Mouse (Mus musculus) stomach, embryonic 16.5 days (tissue): ENCODE measurements at regions not wholly inside any gene's neighbourhood (a gene's known extent, or its start where the extent isn't known, plus 50 kb on each side); places are given as distances from the start of the nearest gene placed in this dataset.

Experiments
- ATAC-seq: fragments of 200-750 bp; cut with Nextera tagmentation; 2 replicates; pipeline ENCODE4 v1.8.0; 2017; ENCODE audit warnings: moderate number of reproducible peaks, moderate TSS enrichment; ENCODE audit not compliant: insufficient read depth, low FRiP score
- H3K27ac ChIP-seq: fragments of 300-500 bp; sonication (generic); 2 replicates; pipeline ENCODE4 v1.5.1; 2014; ENCODE audit warnings: low read length
- H3K27me3 ChIP-seq: fragments of 300-500 bp; sonication (generic); 2 replicates; pipeline ENCODE4 v1.6.1; 2014; ENCODE audit warnings: low read length, control low read depth, mixed read lengths; ENCODE audit not compliant: control insufficient read depth, insufficient read depth
- H3K36me3 ChIP-seq: fragments of 300-500 bp; sonication (generic); 2 replicates; pipeline ENCODE4 v1.6.1; 2014; ENCODE audit warnings: low read length; ENCODE audit not compliant: control insufficient read depth, insufficient read depth
- H3K4me1 ChIP-seq: fragments of 300-500 bp; sonication (generic); 2 replicates; pipeline ENCODE4 v1.6.1; 2014; ENCODE audit warnings: low read length, control low read depth, mixed read lengths; ENCODE audit not compliant: control insufficient read depth, insufficient read depth
- H3K4me2 ChIP-seq: fragments of 300-500 bp; sonication (generic); 2 replicates; pipeline ENCODE4 v1.6.1; 2014; ENCODE audit warnings: low read depth, low read length, mixed read lengths
- H3K4me3 ChIP-seq: fragments of 300-500 bp; sonication (generic); replicated peaks from 2 replicates; pipeline ENCODE4 v1.5.1; 2014; ENCODE audit warnings: mild to moderate bottlenecking, low read length
- H3K9ac ChIP-seq: fragments of 300-500 bp; sonication (generic); 2 replicates; pipeline ENCODE4 v1.6.1; 2014; ENCODE audit warnings: low read length
- H3K9me3 ChIP-seq: fragments of 300-500 bp; sonication (generic); replicated peaks from 2 replicates; pipeline ENCODE4 v1.6.1; 2016; ENCODE audit warnings: low read length, control low read depth; ENCODE audit not compliant: control insufficient read depth
- WGBS: fragments of 180-500 bp; shearing (Covaris S2); extraction: QIAGEN DNeasy Blood & Tissue Kit; methylation state at CpG from one replicate; pipeline ENCODE4 v1.1.7; 2014; 5-methylcytosine and 5-hydroxymethylcytosine counted together

DNA sequence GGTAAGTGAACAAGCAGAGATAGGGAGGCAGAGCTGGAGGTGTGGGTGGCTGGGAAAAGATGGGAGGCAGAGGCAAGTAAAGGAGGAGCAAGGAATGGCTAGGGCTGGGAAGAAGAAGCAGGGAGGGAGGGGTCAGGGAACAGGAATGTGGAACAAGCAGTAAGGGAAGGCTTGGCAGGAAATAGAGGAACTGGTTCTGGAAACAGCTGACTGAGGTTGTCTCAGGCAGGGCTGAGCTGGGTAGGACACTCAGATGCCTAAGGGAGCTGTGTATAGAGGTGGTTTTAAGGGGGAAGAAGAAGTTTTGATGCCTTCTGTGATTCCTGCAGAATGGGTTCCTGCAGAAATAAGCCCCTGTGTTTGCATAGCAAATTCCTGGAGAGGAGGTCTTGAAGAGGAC lies 92.7 kb downstream of the Nucb2 start:
- Histone ChIP-seq H3K9me3 (no peaks in the 10 kb centered on the region; the same call in 1 of the 2 replicates), H3K27ac (no peak overlapping the region), H3K9ac (no peak overlapping the region), H3K4me1 (no peaks in the 10 kb centered on the region), H3K36me3 (no peaks in the 10 kb centered on the region), H3K4me3 (no peak overlapping the region), H3K27me3 (no peaks in the 10 kb centered on the region), H3K4me2 (no peak overlapping the region)
- no peak for ATAC-seq

DNA sequence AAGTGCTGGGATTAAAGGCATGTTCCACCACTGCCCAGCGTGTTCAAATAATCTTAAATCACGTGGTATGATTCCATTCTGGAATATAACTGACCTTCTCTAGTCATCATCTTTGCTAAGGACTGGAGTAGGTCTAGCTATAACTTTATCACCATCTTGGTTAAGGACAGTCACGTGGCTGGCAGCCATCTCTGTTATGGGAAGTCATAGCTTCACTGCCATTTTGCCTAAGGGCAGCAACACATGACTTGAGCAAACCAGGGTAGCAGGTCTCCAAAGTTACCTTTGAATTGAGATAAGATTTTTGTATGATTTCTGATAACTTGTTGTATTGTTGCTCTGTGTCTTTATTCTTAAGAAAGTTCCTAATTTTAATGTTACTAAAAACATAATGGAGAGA lies 96.2 kb downstream of the Nucb2 start:
- H3K9me3 ChIP-seq, result no peaks in the 10 kb centered on the region; the same call in 1 of the 2 replicates
- ATAC-seq, result no peak
- H3K4me2 ChIP-seq, result no peak overlapping the region
- 75% methylated on average over 3 of the region's 3 CpGs for WGBS
- H3K36me3 ChIP-seq, result no peaks in the 10 kb centered on the region
- H3K27ac ChIP-seq, result no peak overlapping the region
- no peak overlapping the region for H3K4me3 ChIP-seq
- H3K27me3 ChIP-seq, result no peaks in the 10 kb centered on the region
- no peaks in the 10 kb centered on the region for H3K4me1 ChIP-seq
- no peak overlapping the region for H3K9ac ChIP-seq

DNA sequence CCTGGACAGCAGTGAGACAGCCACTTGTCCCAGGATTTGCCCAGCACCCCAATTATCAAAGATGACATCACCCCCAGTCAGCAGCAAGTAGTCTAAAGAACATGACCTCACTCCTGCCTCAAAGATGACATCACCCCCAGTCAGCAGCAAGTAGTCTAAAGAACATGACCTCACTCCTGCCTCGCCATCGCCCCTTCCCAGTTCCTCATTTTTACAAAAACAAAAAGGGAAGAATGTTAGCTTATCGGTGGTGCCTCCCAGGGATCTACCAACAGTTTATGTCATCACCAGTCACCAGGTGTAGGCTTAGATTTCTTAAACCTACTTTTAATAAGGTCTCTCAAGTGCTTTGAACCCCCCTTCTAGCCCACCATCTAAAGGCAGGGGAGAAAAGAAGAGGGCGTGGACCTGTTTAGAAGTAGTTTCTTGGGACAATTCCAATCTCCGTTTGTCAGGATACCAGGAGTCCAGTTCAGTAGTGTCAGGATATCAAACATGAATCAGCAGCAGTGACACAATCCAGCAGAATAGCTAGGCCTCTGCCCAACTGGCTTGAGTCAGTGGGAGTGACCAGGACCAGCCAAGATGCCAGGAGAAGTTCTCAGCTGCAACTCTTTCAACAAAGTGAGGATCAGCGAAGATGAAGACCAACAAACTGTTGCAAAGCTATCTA lies 99.1 kb downstream of the Nucb2 start:
- H3K4me2 ChIP-seq, result no peak overlapping the region
- H3K9me3 ChIP-seq, result no peaks in the 10 kb centered on the region; the same call in 1 of the 2 replicates
- no peak overlapping the region for H3K27ac ChIP-seq
- no peaks in the 10 kb centered on the region for H3K4me1 ChIP-seq
- no peak overlapping the region for H3K4me3 ChIP-seq
- no peak overlapping the region for H3K9ac ChIP-seq
- no peak for ATAC-seq
- no peaks in the 10 kb centered on the region for H3K36me3 ChIP-seq
- 74% methylated on average over 6 of the region's 6 CpGs for WGBS
- no peaks in the 10 kb centered on the region for H3K27me3 ChIP-seq

DNA sequence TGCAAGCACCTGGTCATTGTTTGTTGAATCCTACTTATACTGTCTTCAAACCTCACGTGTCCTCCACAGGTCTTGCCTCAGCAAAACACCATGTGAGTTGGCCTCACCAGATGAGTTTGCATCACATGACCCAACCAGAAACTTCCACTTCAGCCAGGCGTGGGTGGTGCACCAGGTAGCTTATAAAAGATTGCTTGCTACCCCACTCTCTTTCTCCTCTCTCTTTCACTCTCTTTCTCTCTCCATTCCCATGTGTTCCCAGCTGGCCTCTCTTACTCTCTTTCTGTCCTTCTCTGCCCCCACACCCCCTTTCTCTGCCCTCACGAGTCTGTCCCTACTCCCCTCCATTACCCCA lies 99.6 kb downstream of the Nucb2 start:
- 66% methylated on average over 3 of the region's 3 CpGs for WGBS
- Histone ChIP-seq H3K4me1 (peaks cover 3% of the 10 kb centered on the region; the same call in 1 of the 2 replicates), H3K9me3 (no peaks in the 10 kb centered on the region; the same call in 1 of the 2 replicates)

DNA sequence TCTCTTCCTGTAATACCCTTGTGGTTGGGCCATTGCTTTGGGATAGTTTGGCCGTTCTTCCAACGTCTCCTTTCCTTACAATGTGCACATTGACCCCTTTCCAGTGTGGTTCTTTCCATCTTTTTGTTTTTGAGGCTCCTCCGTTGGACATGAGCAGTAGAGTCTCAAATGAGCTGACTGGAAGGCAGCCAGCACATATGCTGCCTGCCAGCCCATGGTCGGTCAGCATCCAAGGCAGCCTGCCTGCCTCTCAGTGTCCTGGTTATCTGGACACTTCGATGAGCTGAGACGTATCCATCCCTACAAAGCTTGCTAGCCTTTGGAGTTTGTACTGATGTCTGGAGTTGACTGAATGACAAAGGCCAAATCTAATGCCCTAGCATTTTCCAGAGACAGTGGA lies 102.1 kb downstream of the Nucb2 start:
- H3K27me3 ChIP-seq, result no peaks in the 10 kb centered on the region
- H3K4me2 ChIP-seq, result no peak overlapping the region
- no peak overlapping the region for H3K4me3 ChIP-seq
- H3K36me3 ChIP-seq, result no peaks in the 10 kb centered on the region
- peaks cover 4% of the 10 kb centered on the region; the same call in 1 of the 2 replicates for H3K4me1 ChIP-seq
- no peaks in the 10 kb centered on the region for H3K9me3 ChIP-seq
- ATAC-seq, result no peak
- WGBS, result 70% methylated on average over 6 of the region's 6 CpGs
- no peak overlapping the region for H3K9ac ChIP-seq
- no peak overlapping the region for H3K27ac ChIP-seq

More for the DNA sequence above, 99.6 kb downstream of the Nucb2 start:
- no peak for ATAC-seq
- Histone ChIP-seq H3K9ac (no peak overlapping the region), H3K4me2 (no peak overlapping the region), H3K27me3 (no peaks in the 10 kb centered on the region), H3K27ac (no peak overlapping the region), H3K36me3 (no peaks in the 10 kb centered on the region), H3K4me3 (no peak overlapping the region)

DNA sequence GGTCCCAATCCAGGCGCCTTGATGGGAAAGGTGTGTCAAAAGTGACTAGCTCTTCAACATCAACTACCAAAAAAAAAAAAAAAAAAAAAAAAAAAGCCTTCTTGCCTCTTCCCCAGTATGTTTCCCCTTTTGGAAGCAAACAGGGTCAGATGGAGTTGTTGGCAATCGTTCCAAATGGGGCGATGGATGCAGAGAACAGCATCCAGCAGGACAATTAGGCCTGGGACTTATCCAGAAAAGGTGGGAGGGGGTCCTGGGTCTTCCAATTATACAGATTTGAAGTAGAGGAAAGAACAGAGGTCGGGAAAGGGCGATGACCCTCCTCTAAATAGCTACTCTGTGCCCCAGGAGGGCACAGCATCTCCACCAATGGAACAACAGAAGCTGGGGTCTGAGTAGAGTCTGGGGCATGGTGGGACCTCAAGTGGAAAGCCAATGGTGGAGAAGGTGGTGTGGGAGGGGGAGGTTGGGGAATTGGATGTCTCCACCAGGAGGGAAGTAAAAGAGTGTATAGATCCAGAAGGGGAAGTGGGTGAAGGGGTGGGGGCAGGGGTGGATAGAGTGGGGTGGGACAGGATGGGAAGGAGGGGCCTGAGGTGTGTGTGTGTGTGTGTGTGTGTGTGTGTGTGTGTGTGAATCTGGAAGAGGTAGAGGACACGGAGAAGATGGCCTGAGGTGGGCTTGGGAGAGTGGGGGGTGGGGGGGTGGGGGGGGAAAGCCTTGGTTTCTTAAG lies 102.7 kb downstream of the Nucb2 start:
- Histone ChIP-seq H3K9ac (no peak overlapping the region), H3K9me3 (no peaks in the 10 kb centered on the region), H3K4me1 (peaks cover 4% of the 10 kb centered on the region; the same call in 1 of the 2 replicates), H3K4me3 (no peak overlapping the region), H3K36me3 (no peaks in the 10 kb centered on the region), H3K27ac (no peak overlapping the region), H3K27me3 (no peaks in the 10 kb centered on the region), H3K4me2 (no peak overlapping the region)
- no peak for ATAC-seq
- WGBS, result 62% methylated on average over 6 of the region's 6 CpGs

DNA sequence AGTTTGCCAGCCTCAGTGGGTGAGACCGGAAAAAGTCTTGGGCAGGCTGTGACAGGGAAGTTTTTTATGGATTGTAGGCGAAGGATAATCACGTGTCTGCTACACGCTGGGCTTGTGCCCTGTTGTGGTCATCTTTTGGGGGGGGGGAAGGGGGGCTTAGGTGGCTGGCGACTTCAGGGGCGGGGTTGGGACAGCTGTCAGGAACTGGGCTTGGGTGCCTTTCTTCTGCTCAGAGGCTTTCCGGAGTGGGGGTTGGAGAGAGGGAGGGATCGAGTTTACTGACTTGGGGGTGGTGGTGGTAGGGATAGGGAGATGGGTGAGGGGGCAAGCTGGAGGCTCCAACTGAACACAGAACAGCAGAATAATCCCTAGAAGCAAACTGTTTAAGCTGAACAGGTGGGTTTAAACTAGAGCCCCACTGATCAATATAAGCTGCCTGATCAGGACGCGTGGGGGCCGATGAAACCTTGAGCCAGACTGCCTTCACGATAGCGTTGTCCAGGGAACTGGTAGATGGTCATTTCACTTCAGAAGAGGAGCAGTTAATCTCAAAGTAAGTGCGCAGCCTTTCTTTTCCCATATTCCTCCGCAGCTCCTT lies 103.6 kb downstream of the Nucb2 start:
- no peaks in the 10 kb centered on the region for H3K36me3 ChIP-seq
- H3K4me2 ChIP-seq, result peak overlapping the region; percentile 59
- no peaks in the 10 kb centered on the region for H3K27me3 ChIP-seq
- peak overlapping the region; percentile 37 for H3K4me3 ChIP-seq
- H3K9me3 ChIP-seq, result no peaks in the 10 kb centered on the region
- no peak overlapping the region for H3K27ac ChIP-seq
- peak overlapping the region; percentile 28; the same call in 1 of the 2 replicates for H3K9ac ChIP-seq
- peaks cover 4% of the 10 kb centered on the region; the same call in 1 of the 2 replicates for H3K4me1 ChIP-seq
- ATAC-seq, result no peak
- 6% methylated on average over 15 of the region's 15 CpGs for WGBS

DNA sequence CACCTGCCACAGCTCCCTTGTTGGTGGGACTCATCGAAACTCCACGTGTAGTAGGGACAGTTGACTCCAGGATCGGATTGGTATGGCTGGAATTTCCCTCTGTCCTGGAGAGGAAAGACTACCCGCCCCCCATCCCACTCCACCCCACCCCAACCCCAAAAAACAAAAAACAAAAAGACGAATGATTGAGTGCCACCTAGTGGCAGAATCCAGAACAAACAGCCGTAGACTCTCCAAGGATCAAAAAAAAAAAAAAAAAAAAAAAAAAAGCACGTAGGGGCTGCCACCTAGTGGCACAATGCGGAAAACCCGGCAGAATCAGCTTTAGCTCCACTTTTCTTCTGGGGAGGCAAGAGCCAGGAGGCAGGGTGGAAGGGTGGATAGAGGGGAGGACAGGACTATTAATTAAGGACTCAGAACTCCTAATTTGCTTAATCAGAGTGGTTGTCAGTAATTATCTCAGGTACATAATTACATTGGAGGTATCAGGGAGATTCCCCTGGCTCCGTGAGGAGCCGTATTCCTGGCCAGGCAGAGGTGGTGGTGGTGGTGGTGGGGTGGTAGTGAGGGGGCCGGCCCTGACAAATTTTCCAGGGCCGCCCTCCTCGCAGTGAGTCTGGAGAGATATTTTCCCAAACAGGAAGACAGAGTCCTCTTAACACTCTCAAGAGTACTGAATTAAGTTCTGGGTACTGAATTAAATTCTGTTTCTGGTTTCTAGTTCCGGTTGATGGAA lies 104.3 kb downstream of the Nucb2 start:
- Histone ChIP-seq H3K9me3 (no peaks in the 10 kb centered on the region), H3K27ac (no peak overlapping the region), H3K36me3 (no peaks in the 10 kb centered on the region), H3K9ac (peak overlapping the region; percentile 28; the same call in 1 of the 2 replicates), H3K4me2 (peak overlapping the region; percentile 59), H3K4me1 (peaks cover 4% of the 10 kb centered on the region; the same call in 1 of the 2 replicates), H3K27me3 (no peaks in the 10 kb centered on the region), H3K4me3 (peak overlapping the region; percentile 37)
- WGBS, result 22% methylated on average over 15 of the region's 15 CpGs
- no peak for ATAC-seq
